Mouse (Mus musculus) midbrain, embryonic 11.5 days (tissue): Measurements from ENCODE around the gene Phyhipl. TPM values are rescaled to one million over a fixed set of nuclear protein-coding genes. Genes with fewer than 3 reads are reported as not detected.

Experiments
- ATAC-seq: fragments of 200-750 bp; cut with Nextera tagmentation; 2 replicates; pipeline ENCODE4 v1.8.0; 2017; ENCODE audit warnings: moderate TSS enrichment, moderate library complexity; ENCODE audit not compliant: low FRiP score
- DNase-seq: peaks from one replicate; pipeline ENCODE4 v3.0.0; 2015; ENCODE audit warnings: low spot score; ENCODE audit errors: missing footprints
- H3K27ac ChIP-seq: fragments of 300-500 bp; sonication (generic); 2 replicates; pipeline ENCODE4 v1.5.1; 2014; ENCODE audit warnings: low read depth, low read length
- H3K27me3 ChIP-seq: fragments of 300-500 bp; sonication (generic); 2 replicates; pipeline ENCODE4 v1.6.1; 2014; ENCODE audit warnings: mild to moderate bottlenecking, low read length, moderate library complexity, mixed read lengths; ENCODE audit not compliant: control insufficient read depth, insufficient read depth
- H3K36me3 ChIP-seq: fragments of 300-500 bp; sonication (generic); 2 replicates; pipeline ENCODE4 v1.6.1; 2014; ENCODE audit warnings: mild to moderate bottlenecking, low read length, moderate library complexity, mixed read lengths; ENCODE audit not compliant: control insufficient read depth, insufficient read depth
- H3K4me1 ChIP-seq: fragments of 300-500 bp; sonication (generic); 2 replicates; pipeline ENCODE4 v1.6.1; 2014; ENCODE audit warnings: low read length; ENCODE audit not compliant: control insufficient read depth, insufficient read depth
- H3K4me2 ChIP-seq: fragments of 300-500 bp; sonication (generic); 2 replicates; pipeline ENCODE4 v1.6.1; 2014; ENCODE audit warnings: mild to moderate bottlenecking, moderate library complexity
- H3K4me3 ChIP-seq: fragments of 300-500 bp; sonication (generic); 2 replicates; pipeline ENCODE4 v1.5.1; 2014; ENCODE audit warnings: low read depth, low read length
- H3K9ac ChIP-seq: fragments of 300-500 bp; sonication (generic); 2 replicates; pipeline ENCODE4 v1.6.1; 2014; ENCODE audit warnings: low read length
- H3K9me3 ChIP-seq: fragments of 300-500 bp; sonication (generic); 2 replicates; pipeline ENCODE4 v1.6.1; 2016; ENCODE audit warnings: low read length; ENCODE audit not compliant: control insufficient read depth
- WGBS: fragments of 180-500 bp; shearing (Covaris S2); extraction: QIAGEN DNeasy Blood & Tissue Kit; methylation state at CpG from one replicate; pipeline ENCODE4 v1.1.7; 2014; 5-methylcytosine and 5-hydroxymethylcytosine counted together
- polyA plus RNA-seq: library from polyadenylated mRNA; unstranded; fragments of >200 nt; fragmentation: Nextera tagmentation; extraction: Ambion mirVana; gene quantifications from 2 replicates; pipeline ENCODE4 v1.2.1, GENCODE M21; 2014

The Phyhipl gene
- polyA plus RNA-seq, 1 experiment from 2014 or later, result 36.5 TPM

- Histone ChIP-seq H3K4me3 (no peak overlapping the region), H3K4me1 (peaks cover 4% of the 10 kb centered on the region; the same call in 1 of the 2 replicates), H3K36me3 (no peaks in the 10 kb centered on the region), H3K4me2 (no peak overlapping the region), H3K9me3 (no peaks in the 10 kb centered on the region), H3K27me3 (no peaks in the 10 kb centered on the region), H3K9ac (no peak overlapping the region), H3K27ac (no peak overlapping the region)
- no peak for DNase-seq
- no peak for ATAC-seq
- WGBS, result 90% methylated on average over 4 of the region's 4 CpGs
Measured at GRCm38 (mm10) chr10:70683508-70683907, 27.7 kb upstream of the Phyhipl start.

- Histone ChIP-seq H3K27ac (no peak overlapping the region), H3K27me3 (no peaks in the 10 kb centered on the region), H3K9ac (no peak overlapping the region), H3K4me3 (no peak overlapping the region), H3K9me3 (no peaks in the 10 kb centered on the region), H3K36me3 (no peaks in the 10 kb centered on the region), H3K4me1 (no peaks in the 10 kb centered on the region), H3K4me2 (no peak overlapping the region)
- WGBS, result 87% methylated on average over 1 of the region's 1 CpGs
- ATAC-seq (no peak), DNase-seq (peak; percentile 56)
Measured at GRCm38 (mm10) chr10:70677946-70678345, 22.2 kb upstream of the Phyhipl start.

- no peak for DNase-seq
- no peak for ATAC-seq
Measured at GRCm38 (mm10) chr10:70656272-70656671, 507 bp upstream of the Phyhipl start.

GRCm38 (mm10) chr10:70654655-70655054 is 1.1 kb downstream of the Phyhipl start:
- Histone ChIP-seq H3K27ac (no peak overlapping the region), H3K9ac (no peak overlapping the region), H3K9me3 (no peaks in the 10 kb centered on the region; the same call in 1 of the 2 replicates), H3K36me3 (no peaks in the 10 kb centered on the region), H3K4me2 (no peak overlapping the region), H3K27me3 (no peaks in the 10 kb centered on the region), H3K4me1 (peaks cover 8% of the 10 kb centered on the region), H3K4me3 (no peak overlapping the region)
- ATAC-seq (no peak), DNase-seq (no peak)
- WGBS, result 79% methylated on average over 4 of the region's 4 CpGs

More at GRCm38 (mm10) chr10:70656272-70656671, 507 bp upstream of the Phyhipl start:
- no peak overlapping the region for H3K4me3 ChIP-seq
- no peak overlapping the region for H3K27ac ChIP-seq
- no peaks in the 10 kb centered on the region; the same call in 1 of the 2 replicates for H3K9me3 ChIP-seq
- H3K9ac ChIP-seq, result no peak overlapping the region
- peaks cover 8% of the 10 kb centered on the region for H3K4me1 ChIP-seq
- no peaks in the 10 kb centered on the region for H3K27me3 ChIP-seq
- no peaks in the 10 kb centered on the region for H3K36me3 ChIP-seq
- no peak overlapping the region for H3K4me2 ChIP-seq
- WGBS, result 42% methylated on average over 6 of the region's 6 CpGs

GRCm38 (mm10) chr10:70654139-70654538 is 1.6 kb downstream of the Phyhipl start:
- H3K27me3 ChIP-seq, result no peaks in the 10 kb centered on the region
- DNase-seq, result no peak
- no peaks in the 10 kb centered on the region; the same call in 1 of the 2 replicates for H3K9me3 ChIP-seq
- no peak overlapping the region for H3K4me2 ChIP-seq
- H3K36me3 ChIP-seq, result no peaks in the 10 kb centered on the region
- H3K27ac ChIP-seq, result no peak overlapping the region
- H3K4me1 ChIP-seq, result peaks cover 8% of the 10 kb centered on the region
- ATAC-seq, result no peak
- no peak overlapping the region for H3K9ac ChIP-seq
- 84% methylated on average over 3 of the region's 3 CpGs for WGBS
- H3K4me3 ChIP-seq, result no peak overlapping the region

GRCm38 (mm10) chr10:70651769-70652648 is 3.8 kb downstream of the Phyhipl start:
- no peaks in the 10 kb centered on the region; the same call in 1 of the 2 replicates for H3K9me3 ChIP-seq
- ATAC-seq (peak; percentile 96), DNase-seq (peak; percentile 88)
- H3K9ac ChIP-seq, result no peak overlapping the region
- no peak overlapping the region for H3K4me3 ChIP-seq
- no peak overlapping the region for H3K27ac ChIP-seq
- peaks cover 8% of the 10 kb centered on the region for H3K4me1 ChIP-seq
- no peaks in the 10 kb centered on the region for H3K36me3 ChIP-seq
- peak overlapping the region; percentile 20; the same call in 1 of the 2 replicates for H3K4me2 ChIP-seq
- no peaks in the 10 kb centered on the region for H3K27me3 ChIP-seq
- WGBS, result 31% methylated on average over 16 of the region's 16 CpGs

GRCm38 (mm10) chr10:70648831-70649230 is 6.9 kb downstream of the Phyhipl start:
- Histone ChIP-seq H3K4me1 (peaks cover 8% of the 10 kb centered on the region), H3K36me3 (no peaks in the 10 kb centered on the region), H3K4me2 (no peak overlapping the region), H3K9me3 (no peaks in the 10 kb centered on the region; the same call in 1 of the 2 replicates), H3K27me3 (no peaks in the 10 kb centered on the region), H3K9ac (no peak overlapping the region), H3K27ac (no peak overlapping the region), H3K4me3 (no peak overlapping the region)
- DNase-seq (peak; percentile 77), ATAC-seq (no peak)
- WGBS, result 75% methylated on average over 5 of the region's 5 CpGs

- no peak overlapping the region for H3K27ac ChIP-seq
- no peak overlapping the region for H3K4me2 ChIP-seq
- DNase-seq (no peak), ATAC-seq (no peak)
- no peaks in the 10 kb centered on the region for H3K9me3 ChIP-seq
- no peak overlapping the region for H3K4me3 ChIP-seq
- no peaks in the 10 kb centered on the region for H3K4me1 ChIP-seq
- no peaks in the 10 kb centered on the region for H3K27me3 ChIP-seq
- H3K36me3 ChIP-seq, result no peaks in the 10 kb centered on the region
- 87% methylated on average over 9 of the region's 9 CpGs for WGBS
- H3K9ac ChIP-seq, result no peak overlapping the region
Measured at GRCm38 (mm10) chr10:70643131-70643530, 12.6 kb downstream of the Phyhipl start.

GRCm38 (mm10) chr10:70640896-70641596 is 14.7 kb downstream of the Phyhipl start:
- Histone ChIP-seq H3K4me1 (no peaks in the 10 kb centered on the region), H3K27ac (no peak overlapping the region), H3K27me3 (no peaks in the 10 kb centered on the region), H3K36me3 (no peaks in the 10 kb centered on the region), H3K4me2 (no peak overlapping the region), H3K4me3 (no peak overlapping the region), H3K9ac (no peak overlapping the region), H3K9me3 (no peaks in the 10 kb centered on the region)
- no peak for ATAC-seq
- WGBS, result 90% methylated on average over 11 of the region's 11 CpGs
- DNase-seq, result no peak
